ENCODE assay signal across 23 mouse cellular contexts in the genomic region with DNA sequence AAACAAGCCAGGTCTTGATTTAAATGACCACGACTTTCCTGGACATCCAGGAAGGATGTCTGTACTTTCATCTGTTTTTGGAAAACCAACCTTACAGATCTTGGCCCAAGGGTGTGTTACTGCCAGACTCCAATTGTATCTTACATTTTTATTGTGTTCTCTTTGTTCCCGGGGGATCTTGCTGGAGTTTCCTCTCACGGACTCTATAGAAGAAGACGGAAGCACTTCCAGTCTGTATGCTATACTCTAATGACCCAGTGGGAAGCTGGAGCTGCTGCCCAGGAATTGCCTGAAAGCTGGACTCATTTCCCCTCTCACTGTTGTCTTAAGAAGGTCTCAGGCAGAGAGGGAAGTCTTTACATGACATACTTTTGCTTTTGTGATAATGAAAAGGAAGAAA.
DNase-seq lines count a peak whose midpoint lies in the region; ATAC-seq and TF ChIP-seq lines count a peak whose summit lies in the region.
"Had no signal": no experiment of that assay in that cellular context is flagged by ENCODE, and none has a peak within 500 bp of the region (broad histone marks: within the 10 kb centered on the region; RNA-seq: fewer than 3 reads in every experiment).

No protein-coding gene starts in this region.

- TF ChIP-seq CTCF in intestine, postnatal 0 days (IDR thresholded peaks at IDR 0.05; ENCODE audit: low read depth), result no peak
- no peak for TF ChIP-seq CTCF in lung, embryonic 14.5 days (IDR thresholded peaks at IDR 0.05; ENCODE audit: low read depth)
- no peak for TF ChIP-seq CTCF in lung, adult 2 months (IDR thresholded peaks at IDR 0.05; ENCODE audit: insufficient read depth, low read length)

- no peaks in the 10 kb centered on the region for H3K9me3 ChIP-seq in intestine, embryonic 15.5 days
- H3K9me3 ChIP-seq in intestine, postnatal 0 days (ENCODE audit: control insufficient read depth), result no peaks in the 10 kb centered on the region
- H3K9me3 ChIP-seq in lung, embryonic 14.5 days (ENCODE audit: low read depth, low read length), result no peaks in the 10 kb centered on the region
- no peaks in the 10 kb centered on the region for H3K9me3 ChIP-seq in heart, embryonic 16.5 days (replicated peaks; ENCODE audit: control insufficient read depth, low read length)
- H3K9me3 ChIP-seq in hindbrain, embryonic 11.5 days (ENCODE audit: control insufficient read depth, low read length), result no peaks in the 10 kb centered on the region
- H3K9me3 ChIP-seq: forebrain, embryonic 10.5 days; limb, embryonic 15.5 days; midbrain, embryonic 12.5 days had no signal

- no peaks in the 10 kb centered on the region for H3K36me3 ChIP-seq in intestine, embryonic 15.5 days
- no peaks in the 10 kb centered on the region for H3K36me3 ChIP-seq in intestine, postnatal 0 days (ENCODE audit: control insufficient read depth, insufficient read depth)
- no peaks in the 10 kb centered on the region for H3K36me3 ChIP-seq in lung, embryonic 14.5 days (ENCODE audit: insufficient read depth)
- no peaks in the 10 kb centered on the region for H3K36me3 ChIP-seq in heart, embryonic 16.5 days (ENCODE audit: control insufficient read depth, insufficient read depth)
- H3K36me3 ChIP-seq in hindbrain, embryonic 11.5 days (ENCODE audit: control insufficient read depth, insufficient read depth, low read length), result no peaks in the 10 kb centered on the region
- H3K36me3 ChIP-seq: forebrain, embryonic 10.5 days; limb, embryonic 15.5 days; midbrain, embryonic 12.5 days had no signal

- WGBS in intestine, embryonic 15.5 days, result 50% methylated on average over 4 of the region's 4 CpGs
- WGBS in intestine, postnatal 0 days, result 59% methylated on average over 4 of the region's 4 CpGs
- WGBS in lung, embryonic 14.5 days, result 61% methylated on average over 4 of the region's 4 CpGs
- WGBS in lung, adult 2 months, result 48% methylated on average over 4 of the region's 4 CpGs
- WGBS in heart, embryonic 16.5 days, result 55% methylated on average over 4 of the region's 4 CpGs
- 78% methylated on average over 4 of the region's 4 CpGs for WGBS in hindbrain, embryonic 11.5 days

- H3K4me1 ChIP-seq in intestine, embryonic 15.5 days (replicated peaks), result no peaks in the 10 kb centered on the region
- no peaks in the 10 kb centered on the region for H3K4me1 ChIP-seq in intestine, postnatal 0 days (replicated peaks; ENCODE audit: control insufficient read depth, insufficient read depth, low read length)
- H3K4me1 ChIP-seq in lung, embryonic 14.5 days (ENCODE audit: insufficient read depth), result no peaks in the 10 kb centered on the region
- peaks cover 2% of the 10 kb centered on the region for H3K4me1 ChIP-seq in lung, adult 2 months (ENCODE audit: control insufficient read depth, insufficient read depth, low read length)
- H3K4me1 ChIP-seq in heart, embryonic 16.5 days (ENCODE audit: control insufficient read depth, insufficient read depth, low read length), result no peaks in the 10 kb centered on the region
- H3K4me1 ChIP-seq in hindbrain, embryonic 11.5 days (replicated peaks; ENCODE audit: control insufficient read depth, insufficient read depth, low read length), result no peaks in the 10 kb centered on the region
- H3K4me1 ChIP-seq: forebrain, embryonic 10.5 days; limb, embryonic 15.5 days; midbrain, embryonic 12.5 days had no signal

- H3K27me3 ChIP-seq in intestine, embryonic 15.5 days (replicated peaks), result no peaks in the 10 kb centered on the region
- no peaks in the 10 kb centered on the region for H3K27me3 ChIP-seq in intestine, postnatal 0 days (replicated peaks; ENCODE audit: control insufficient read depth, insufficient read depth, low read length)
- no peaks in the 10 kb centered on the region for H3K27me3 ChIP-seq in lung, embryonic 14.5 days (ENCODE audit: insufficient read depth, low read length)
- H3K27me3 ChIP-seq in heart, embryonic 16.5 days (ENCODE audit: control insufficient read depth, insufficient read depth, low read length), result no peaks in the 10 kb centered on the region
- H3K27me3 ChIP-seq in hindbrain, embryonic 11.5 days (ENCODE audit: control insufficient read depth, insufficient read depth, low read length), result no peaks in the 10 kb centered on the region; the same call in 1 of the 2 replicates
- H3K27me3 ChIP-seq: limb, embryonic 15.5 days; midbrain, embryonic 12.5 days had no signal

- no peak for ATAC-seq in intestine, embryonic 15.5 days
- ATAC-seq in intestine, postnatal 0 days, result no peak
- ATAC-seq in lung, embryonic 14.5 days (ENCODE audit: insufficient read depth), result no peak
- ATAC-seq in heart, embryonic 16.5 days (replicated peaks; ENCODE audit: extremely low read depth, insufficient read depth, low FRiP score), result 0 out of 2 replicates have a peak, but pooled peaks have one; percentile 24
- ATAC-seq in hindbrain, embryonic 11.5 days (ENCODE audit: low FRiP score), result no peak
- ATAC-seq: CD4-positive, CD25-positive, alpha-beta regulatory T cell, adult 4 months; forebrain, embryonic 16.5 days; hindbrain, embryonic 16.5 days had no signal

- no peak overlapping the region for H3K4me3 ChIP-seq in intestine, embryonic 15.5 days (replicated peaks)
- H3K4me3 ChIP-seq in intestine, postnatal 0 days (ENCODE audit: low read depth, low read length), result no peak overlapping the region
- H3K4me3 ChIP-seq in lung, embryonic 14.5 days (ENCODE audit: low read depth, low read length), result no peak overlapping the region
- H3K4me3 ChIP-seq in lung, adult 2 months (replicated peaks; ENCODE audit: extremely low read depth, low read depth, low read length), result no peak overlapping the region
- no peak overlapping the region for H3K4me3 ChIP-seq in heart, embryonic 16.5 days (ENCODE audit: low read length)
- no peak overlapping the region for H3K4me3 ChIP-seq in hindbrain, embryonic 11.5 days (ENCODE audit: low read depth, low read length)
- H3K4me3 ChIP-seq: forebrain, embryonic 10.5 days; limb, embryonic 15.5 days; midbrain, embryonic 12.5 days had no signal

- DNase-seq in heart, adult 11 months, result peak; percentile 92
- DNase-seq in heart, postnatal 14 days, result no peak
- DNase-seq in lung, embryonic 14.5 days, result peak; percentile 16
- DNase-seq in lung, adult 2 months, result no peak
- DNase-seq in hindbrain, embryonic 11.5 days (ENCODE audit: low spot score), result no peak
- DNase-seq: adrenal gland, postnatal 25 days; cerebellum, adult 9-10 months; gastrocnemius, postnatal 25 days; kidney, adult 11 months; layer of hippocampus, adult 9-11 months; lung, postnatal 10 days; thymus, adult 2 months; thymus, postnatal 4 days had no signal

- TF ChIP-seq POLR2A in lung, adult 2 months (IDR thresholded peaks at IDR 0.05; ENCODE audit: borderline replicate concordance, extremely low read depth, low read depth, low read length), result no peak

- no peak overlapping the region for H3K27ac ChIP-seq in intestine, embryonic 15.5 days
- no peak overlapping the region for H3K27ac ChIP-seq in intestine, postnatal 0 days (ENCODE audit: low read depth, low read length)
- no peak overlapping the region for H3K27ac ChIP-seq in lung, embryonic 14.5 days (ENCODE audit: low read depth)
- H3K27ac ChIP-seq in heart, embryonic 16.5 days (ENCODE audit: low read length), result peak overlapping the region; percentile 46; the same call in 1 of the 2 replicates
- H3K27ac ChIP-seq in hindbrain, embryonic 11.5 days (ENCODE audit: low read depth, low read length), result no peak overlapping the region
- H3K27ac ChIP-seq: forebrain, embryonic 10.5 days; limb, embryonic 15.5 days; liver, embryonic 14.5 days; midbrain, embryonic 12.5 days had no signal

- intact Hi-C loops in heart, postnatal 14 days (cut with DNase I), result loop anchor here (1.0 to 5.0 kb wide), 2 partner anchors 37 to 39 kb away; no protein-coding TSS in a partner anchor

- no peak overlapping the region for H3K9ac ChIP-seq in intestine, embryonic 15.5 days
- H3K9ac ChIP-seq in intestine, postnatal 0 days (ENCODE audit: low read depth, low read length), result no peak overlapping the region
- H3K9ac ChIP-seq in lung, embryonic 14.5 days, result no peak overlapping the region
- no peak overlapping the region for H3K9ac ChIP-seq in heart, embryonic 16.5 days (ENCODE audit: low read length)
- H3K9ac ChIP-seq in hindbrain, embryonic 11.5 days (ENCODE audit: low read depth, low read length), result no peak overlapping the region
- H3K9ac ChIP-seq: limb, embryonic 15.5 days; liver, embryonic 14.5 days; midbrain, embryonic 12.5 days had no signal

- H3K4me2 ChIP-seq in intestine, embryonic 15.5 days (replicated peaks), result peak overlapping the region; percentile 12; the same call in 1 of the 2 replicates
- no peak overlapping the region for H3K4me2 ChIP-seq in intestine, postnatal 0 days (replicated peaks; ENCODE audit: low read depth)
- no peak overlapping the region for H3K4me2 ChIP-seq in lung, embryonic 14.5 days
- H3K4me2 ChIP-seq in heart, embryonic 16.5 days (ENCODE audit: low read depth, low read length), result no peak overlapping the region
- no peak overlapping the region for H3K4me2 ChIP-seq in hindbrain, embryonic 11.5 days (replicated peaks; ENCODE audit: low read depth, low read length)
- H3K4me2 ChIP-seq: limb, embryonic 15.5 days; midbrain, embryonic 12.5 days had no signal

Comparison
In these comparisons a context has a peak if more than half of its experiments do, and no peak if none do; other contexts are left out.
1. DNase-seq: peak in heart, adult 11 months (single experiment) and lung, embryonic 14.5 days (single experiment); none in heart, postnatal 14 days (0 of 2), lung, adult 2 months (single experiment) and hindbrain, embryonic 11.5 days (single experiment).